Mouse (Mus musculus) MEL (cell line): ENCODE results near the gene Pla2g16.

ENCODE experiments used
- CHD2 ChIP-seq: IDR thresholded peaks from 2 replicates; pipeline ENCODE4 v1.6.1; 2011; ENCODE audit warnings: low read length, improper control_type of control experiment
- CTCF ChIP-seq, 3 experiments: IDR thresholded peaks in 2 of 3; conservative IDR thresholded peaks in 1 of 3; 2 replicates each; pipeline ENCODE4 v1.5.1; 2011 to 2012; ENCODE audit warnings: low read length in 3 of 3, low read depth in 2 of 3, mild to moderate bottlenecking in 2 of 3, improper control_type of control experiment in 1 of 3, inconsistent platforms in 1 of 3, mixed read lengths in 1 of 3, moderate library complexity in 1 of 3; ENCODE audit not compliant: control insufficient read depth in 1 of 3, insufficient read depth in 1 of 3, poor library complexity in 1 of 3, severe bottlenecking in 1 of 3
- E2F4 ChIP-seq: IDR thresholded peaks from 2 replicates; pipeline ENCODE4 v1.6.1; 2011; ENCODE audit warnings: low read depth, low read length, improper control_type of control experiment, borderline replicate concordance
- GATA1 ChIP-seq: IDR thresholded peaks from 2 replicates; pipeline ENCODE4 v1.6.1; 2011; ENCODE audit warnings: low read depth, low read length, improper control_type of control experiment
- MAFK ChIP-seq: IDR thresholded peaks from 2 replicates; pipeline ENCODE4 v1.6.1; 2011; ENCODE audit warnings: low read depth, mild to moderate bottlenecking, low read length, improper control_type of control experiment, borderline replicate concordance
- MAX ChIP-seq: IDR thresholded peaks from 2 replicates; pipeline ENCODE4 v1.6.1; 2011; ENCODE audit warnings: low read length, improper control_type of control experiment
- MAZ ChIP-seq: IDR thresholded peaks from 2 replicates; pipeline ENCODE4 v1.6.1; 2012; ENCODE audit warnings: low read depth, mild to moderate bottlenecking, inconsistent platforms, low read length, improper control_type of control experiment
- MYB ChIP-seq: IDR thresholded peaks from 2 replicates; pipeline ENCODE4 v1.6.1; 2011; ENCODE audit warnings: mild to moderate bottlenecking, low read depth, low read length, improper control_type of control experiment
- POLR2A ChIP-seq, 2 experiments: IDR thresholded peaks; 2 replicates each; pipeline ENCODE4 v1.6.1; 2011 to 2012; ENCODE audit warnings: low read length in 2 of 2, mild to moderate bottlenecking in 2 of 2, control low read depth in 1 of 2, improper control_type of control experiment in 1 of 2, low read depth in 1 of 2, moderate library complexity in 1 of 2; ENCODE audit not compliant: control insufficient read depth in 1 of 2, insufficient read depth in 1 of 2, poor library complexity in 1 of 2
- RCOR1 ChIP-seq: IDR thresholded peaks from 2 replicates; pipeline ENCODE4 v1.6.1; 2012; ENCODE audit warnings: low read depth, mild to moderate bottlenecking, inconsistent platforms, low read length, improper control_type of control experiment
- TBP ChIP-seq: IDR thresholded peaks from 2 replicates; pipeline ENCODE4 v1.8.0; 2011; ENCODE audit warnings: low read depth, low read length, improper control_type of control experiment
- UBTF ChIP-seq: IDR thresholded peaks from 2 replicates; pipeline ENCODE4 v1.6.1; 2012; ENCODE audit warnings: low read depth, mild to moderate bottlenecking, inconsistent platforms, low read length, improper control_type of control experiment, moderate library complexity, borderline replicate concordance; ENCODE audit not compliant: insufficient read depth
- USF1 ChIP-seq: IDR thresholded peaks from 2 replicates; pipeline ENCODE4 v1.6.1; 2014; ENCODE audit warnings: low read depth, mild to moderate bottlenecking, inconsistent platforms, low read length, improper control_type of control experiment, moderate library complexity
- ZC3H11A ChIP-seq: IDR thresholded peaks from 2 replicates; pipeline ENCODE4 v1.6.1; 2012; ENCODE audit warnings: low read depth, mild to moderate bottlenecking, inconsistent platforms, low read length, improper control_type of control experiment

GRCm38 (mm10) chr19:7613151-7613550 lies 55.9 kb downstream of the Pla2g16 start:
- TF ChIP-seq POLR2A (IDR thresholded peaks at IDR 0.05; ENCODE audit: control insufficient read depth in 1 of 2, insufficient read depth in 1 of 2, low read depth in 1 of 2, low read length in 2 of 2, poor library complexity in 1 of 2) = no peak
- TF ChIP-seq USF1 = no peak
- no peak for TF ChIP-seq ZC3H11A
- no peak for TF ChIP-seq TBP
- TF ChIP-seq CTCF (IDR thresholded peaks at IDR 0.05 in 2 of 3, conservative IDR thresholded peaks at IDR 0.05 in 1 of 3; ENCODE audit: control insufficient read depth in 1 of 3, insufficient read depth in 1 of 3, low read depth in 2 of 3, low read length in 3 of 3, poor library complexity in 1 of 3, severe bottlenecking in 1 of 3) = no peak
- no peak for TF ChIP-seq RCOR1
- no peak for TF ChIP-seq E2F4
- no peak for TF ChIP-seq MAZ
- TF ChIP-seq GATA1 = no peak
- TF ChIP-seq MAX = no peak
- no peak for TF ChIP-seq MAFK
- no peak for TF ChIP-seq MYB
- no peak for TF ChIP-seq UBTF
- no peak for TF ChIP-seq CHD2
